Mouse (Mus musculus): ENCODE results near the gene Lpcat2b. TPM values are rescaled to one million over a fixed set of nuclear protein-coding genes. Genes with fewer than 3 reads are reported as not detected.

The Lpcat2b gene
- polyA plus RNA-seq, 1 experiment from 2014 or later, result not detected

DNA sequence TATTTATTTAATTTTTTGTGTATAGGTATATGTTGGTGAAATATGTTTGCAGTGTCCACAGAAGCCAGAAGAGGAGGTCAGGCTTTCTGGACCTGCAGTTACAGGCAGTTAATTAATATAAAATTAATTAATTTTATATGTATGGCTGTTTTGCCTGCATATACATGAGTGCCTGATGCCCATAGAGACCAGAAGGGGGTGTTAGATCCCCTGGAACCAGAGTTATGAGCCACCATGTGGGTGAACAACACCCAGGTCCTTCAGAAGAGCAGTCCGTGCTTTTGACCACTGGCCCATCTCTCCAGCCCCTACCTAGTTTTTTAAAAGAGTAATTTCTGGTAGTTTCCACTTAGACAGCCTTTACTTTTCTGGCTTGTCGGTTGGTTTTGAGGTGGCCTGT lies 19.1 kb upstream of the Lpcat2b start:
- no peak for ATAC-seq (ENCODE audit: insufficient number of reproducible peaks, low FRiP score, low TSS enrichment, low read depth)
- no peak overlapping the region for H3K9ac ChIP-seq
- WGBS, result 86% methylated on average over 2 of the region's 2 CpGs
- H3K4me1 ChIP-seq, result no peaks in the 10 kb centered on the region
- no peaks in the 10 kb centered on the region for H3K36me3 ChIP-seq
- H3K27me3 ChIP-seq, result no peaks in the 10 kb centered on the region
- H3K4me2 ChIP-seq (replicated peaks), result no peak overlapping the region
- no peak overlapping the region for H3K27ac ChIP-seq (replicated peaks)
- H3K4me3 ChIP-seq (replicated peaks), result no peak overlapping the region
- H3K9me3 ChIP-seq (replicated peaks), result no peaks in the 10 kb centered on the region

DNA sequence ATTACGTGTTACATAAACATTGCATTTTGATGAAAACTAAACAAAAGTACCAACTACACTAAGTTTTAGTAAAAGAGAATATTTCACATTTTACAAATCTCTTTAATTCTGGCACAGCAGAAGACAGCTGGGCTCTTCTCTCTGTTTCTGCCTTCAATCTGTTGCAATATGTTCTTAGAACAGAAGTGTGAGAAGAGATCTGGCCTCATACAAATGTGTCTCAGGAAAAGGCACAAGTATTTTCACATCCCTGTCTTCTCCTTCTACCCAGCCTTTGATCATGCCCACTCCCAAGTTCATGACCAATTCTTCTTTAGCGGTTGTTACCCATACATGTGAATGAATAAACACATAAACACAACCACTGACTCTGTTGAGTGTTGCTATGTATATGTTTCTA lies 16.3 kb upstream of the Lpcat2b start:
- 82% methylated on average over 2 of the region's 2 CpGs for WGBS
- Histone ChIP-seq H3K27ac (replicated peaks) (no peak overlapping the region), H3K9ac (no peak overlapping the region), H3K36me3 (no peaks in the 10 kb centered on the region), H3K4me3 (replicated peaks) (no peak overlapping the region), H3K4me1 (no peaks in the 10 kb centered on the region), H3K9me3 (replicated peaks) (no peaks in the 10 kb centered on the region), H3K27me3 (no peaks in the 10 kb centered on the region), H3K4me2 (replicated peaks) (no peak overlapping the region)
- ATAC-seq (ENCODE audit: insufficient number of reproducible peaks, low FRiP score, low TSS enrichment, low read depth), result no peak

DNA sequence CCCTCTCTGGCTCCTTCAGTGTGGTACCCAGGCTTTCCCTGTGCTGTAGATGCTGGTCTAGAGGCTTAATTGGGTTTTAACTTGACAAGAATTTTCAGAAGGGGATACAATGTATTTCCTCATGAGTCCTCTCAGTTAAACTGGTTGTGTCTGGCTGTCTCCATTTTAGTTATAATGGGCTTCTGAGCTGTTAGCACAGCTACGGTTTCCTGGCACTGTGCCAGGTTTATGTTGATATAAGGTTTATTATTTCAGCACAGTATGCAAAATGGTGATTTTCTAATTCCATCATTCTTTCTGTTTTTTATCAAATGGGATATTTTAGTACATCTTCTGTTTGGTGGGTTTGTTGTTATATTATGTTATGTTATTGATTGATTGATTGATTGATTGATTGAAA lies 9.7 kb upstream of the Lpcat2b start:
- no peak overlapping the region for H3K4me2 ChIP-seq (replicated peaks)
- no peaks in the 10 kb centered on the region for H3K9me3 ChIP-seq (replicated peaks)
- WGBS, result 26% methylated on average over 1 of the region's 1 CpGs
- H3K27ac ChIP-seq (replicated peaks), result no peak overlapping the region
- H3K4me1 ChIP-seq, result no peaks in the 10 kb centered on the region
- ATAC-seq (ENCODE audit: insufficient number of reproducible peaks, low FRiP score, low TSS enrichment, low read depth), result no peak
- no peak overlapping the region for H3K9ac ChIP-seq
- H3K36me3 ChIP-seq, result no peaks in the 10 kb centered on the region
- H3K27me3 ChIP-seq, result no peaks in the 10 kb centered on the region
- H3K4me3 ChIP-seq (replicated peaks), result no peak overlapping the region

DNA sequence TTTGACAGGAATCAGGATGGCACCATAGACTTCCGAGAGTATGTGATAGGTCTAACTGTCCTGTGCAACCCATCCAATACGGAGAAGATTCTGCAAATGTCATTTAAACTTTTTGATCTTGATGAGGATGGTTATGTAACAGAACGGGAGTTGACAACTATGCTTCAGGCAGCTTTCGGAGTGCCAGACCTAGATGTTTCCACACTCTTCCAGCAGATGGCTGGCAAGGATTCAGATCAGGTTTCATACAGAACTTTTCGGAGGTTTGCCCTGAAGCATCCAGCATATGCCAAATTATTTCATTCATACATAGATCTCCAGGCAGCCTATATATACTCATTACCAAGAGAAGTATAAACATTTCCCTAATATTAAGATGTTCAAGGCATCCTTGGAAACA lies 2.7 kb downstream of the Lpcat2b start:
- no peak for ATAC-seq (ENCODE audit: insufficient number of reproducible peaks, low FRiP score, low TSS enrichment, low read depth)
- no peak overlapping the region for H3K9ac ChIP-seq
- WGBS, result 57% methylated on average over 5 of the region's 5 CpGs
- no peaks in the 10 kb centered on the region for H3K9me3 ChIP-seq (replicated peaks)
- no peak overlapping the region for H3K4me2 ChIP-seq (replicated peaks)
- no peak overlapping the region for H3K4me3 ChIP-seq (replicated peaks)
- no peaks in the 10 kb centered on the region for H3K36me3 ChIP-seq
- H3K27me3 ChIP-seq, result no peaks in the 10 kb centered on the region; the same call in 1 of the 2 replicates
- H3K27ac ChIP-seq (replicated peaks), result no peak overlapping the region
- peaks cover 7% of the 10 kb centered on the region for H3K4me1 ChIP-seq

DNA sequence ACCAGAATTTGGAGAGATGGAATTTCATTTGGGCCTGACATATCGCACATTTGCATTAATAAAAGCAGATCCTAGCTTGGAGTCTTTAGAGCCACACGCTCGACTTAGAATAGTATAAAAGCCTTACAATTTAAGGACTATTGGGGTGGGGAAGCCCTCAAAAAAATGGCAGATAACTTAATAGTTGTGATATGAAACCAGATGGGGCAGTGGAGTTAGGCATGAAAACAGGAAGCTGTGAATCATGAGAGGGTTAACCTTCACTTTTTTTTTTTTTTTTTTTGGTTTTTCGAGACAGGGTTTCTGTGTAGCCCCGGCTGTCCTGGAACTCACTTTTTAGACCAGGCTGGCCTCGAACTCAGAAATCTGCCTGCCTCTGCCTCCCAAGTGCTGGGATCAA lies 4.8 kb downstream of the Lpcat2b start:
- 82% methylated on average over 6 of the region's 6 CpGs for WGBS
- Histone ChIP-seq H3K4me1 (peaks cover 7% of the 10 kb centered on the region), H3K36me3 (no peaks in the 10 kb centered on the region), H3K9ac (no peak overlapping the region), H3K9me3 (replicated peaks) (no peaks in the 10 kb centered on the region), H3K27ac (replicated peaks) (no peak overlapping the region), H3K27me3 (no peaks in the 10 kb centered on the region; the same call in 1 of the 2 replicates), H3K4me3 (replicated peaks) (no peak overlapping the region), H3K4me2 (replicated peaks) (no peak overlapping the region)
- no peak for ATAC-seq (ENCODE audit: insufficient number of reproducible peaks, low FRiP score, low TSS enrichment, low read depth)

DNA sequence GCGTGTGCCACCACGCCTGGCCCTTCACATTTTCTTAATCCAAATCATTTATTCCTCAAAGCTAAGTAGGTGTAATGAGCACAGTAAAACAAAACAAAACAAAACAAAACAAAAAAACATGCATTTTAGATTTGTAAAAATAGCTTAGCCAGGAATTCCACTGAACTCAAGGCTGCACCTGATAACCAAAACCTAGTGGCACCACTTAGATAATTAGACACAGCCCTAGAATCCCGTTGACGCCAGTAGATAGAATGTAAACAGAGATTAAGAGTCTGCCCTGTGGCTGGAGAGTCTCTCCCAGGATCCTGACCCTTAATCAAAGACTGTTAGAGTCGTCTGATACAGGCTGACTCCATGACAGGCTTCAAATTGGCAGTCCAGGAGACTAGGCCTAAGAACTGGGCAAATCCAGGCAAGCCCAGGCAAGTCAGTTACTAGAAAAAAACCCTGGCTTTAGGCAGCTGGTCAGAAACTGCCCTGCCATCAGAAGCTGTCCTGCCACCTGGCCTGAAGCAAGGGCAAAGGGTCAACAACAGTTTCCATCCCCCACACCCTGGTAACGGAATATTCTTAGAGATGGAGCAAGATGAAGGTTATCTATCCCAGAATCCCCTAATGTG lies 5.3 kb downstream of the Lpcat2b start:
- Histone ChIP-seq H3K36me3 (no peaks in the 10 kb centered on the region), H3K9ac (no peak overlapping the region), H3K9me3 (replicated peaks) (no peaks in the 10 kb centered on the region), H3K27ac (replicated peaks) (no peak overlapping the region), H3K4me2 (replicated peaks) (no peak overlapping the region), H3K27me3 (no peaks in the 10 kb centered on the region; the same call in 1 of the 2 replicates), H3K4me3 (replicated peaks) (no peak overlapping the region), H3K4me1 (peaks cover 7% of the 10 kb centered on the region)
- WGBS, result 60% methylated on average over 6 of the region's 6 CpGs
- ATAC-seq (ENCODE audit: insufficient number of reproducible peaks, low FRiP score, low TSS enrichment, low read depth), result no peak

DNA sequence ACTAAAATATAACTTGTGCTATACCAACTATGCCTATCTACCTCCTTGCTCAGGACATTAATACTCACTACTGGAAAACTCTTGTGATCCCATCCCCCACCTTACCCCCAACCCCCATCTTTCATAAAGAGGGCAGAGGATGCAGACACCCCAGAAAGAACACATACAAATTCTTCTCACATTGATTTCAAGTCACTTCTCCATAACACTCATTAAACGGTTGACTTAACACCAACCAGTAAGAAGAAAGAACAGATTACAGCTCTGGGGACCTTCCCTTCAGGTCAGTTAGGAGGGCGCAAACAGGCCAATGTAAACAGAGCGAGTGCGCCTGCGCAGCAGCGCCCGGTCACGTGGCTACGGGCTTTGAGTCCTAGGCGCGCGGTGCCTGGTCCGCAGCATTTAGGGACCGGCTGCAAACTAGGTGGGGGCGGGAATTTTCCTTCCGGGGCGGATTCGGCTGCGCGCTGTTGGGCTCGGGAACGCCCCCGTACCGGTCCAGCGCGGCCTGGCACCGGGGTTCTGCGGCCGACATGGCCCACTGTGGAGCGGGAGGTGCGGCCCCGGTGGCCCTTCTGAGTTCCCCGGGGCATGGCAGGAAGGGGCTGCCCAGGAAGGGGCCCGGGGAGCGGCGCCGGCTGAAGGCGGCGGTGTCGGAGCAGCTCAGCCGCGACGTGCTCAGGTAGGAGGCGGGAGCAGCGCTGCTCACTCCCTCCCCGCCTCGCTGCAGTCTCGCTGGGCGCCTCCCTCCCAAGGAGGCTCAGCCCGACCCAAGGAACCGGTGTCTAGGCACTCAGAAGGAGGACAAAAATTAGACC lies 6.3 kb downstream of the Lpcat2b start, which contains the start of gene Btbd8:
Gene Btbd8 (plus strand): TSS at position 534 of the 818 bp plus-strand sequence.
- Histone ChIP-seq H3K27ac (replicated peaks) (peak within 1 kb of the TSS; percentile 92), H3K36me3 (no peaks in the 10 kb centered on the region), H3K9me3 (replicated peaks) (no peaks in the 10 kb centered on the region), H3K4me2 (replicated peaks) (peak within 1 kb of the TSS; percentile 61), H3K27me3 (no peaks in the 10 kb centered on the region; the same call in 1 of the 2 replicates), H3K9ac (peak within 1 kb of the TSS; percentile 89), H3K4me3 (replicated peaks) (peak within 1 kb of the TSS; percentile 96), H3K4me1 (peaks cover 7% of the 10 kb centered on the region)
- peak; percentile 96 for ATAC-seq (ENCODE audit: insufficient number of reproducible peaks, low FRiP score, low TSS enrichment, low read depth)
- WGBS, result 0% methylated on average over 49 of the region's 51 CpGs

DNA sequence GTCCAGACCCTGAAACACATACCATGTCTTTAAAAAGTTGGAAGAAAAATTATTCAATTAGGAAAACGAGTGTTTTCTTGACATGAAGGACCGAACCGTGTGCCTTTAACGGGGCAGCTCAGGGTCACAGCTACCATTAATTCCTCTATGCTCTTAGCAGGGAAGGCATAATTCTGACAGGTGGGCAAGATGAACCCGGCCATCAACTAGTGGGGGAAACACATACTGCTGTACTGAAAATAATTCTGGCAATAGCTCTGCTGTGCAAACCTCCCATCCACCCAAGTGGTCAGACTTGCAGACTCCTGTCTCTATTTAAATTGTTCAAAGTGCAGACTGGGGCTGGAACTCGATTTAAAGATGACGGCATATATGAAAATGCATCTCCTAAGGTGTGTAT lies 7.0 kb downstream of the Lpcat2b start:
- no peak for ATAC-seq (ENCODE audit: insufficient number of reproducible peaks, low FRiP score, low TSS enrichment, low read depth)
- Histone ChIP-seq H3K4me2 (replicated peaks) (peak overlapping the region; percentile 61), H3K27me3 (no peaks in the 10 kb centered on the region)

DNA sequence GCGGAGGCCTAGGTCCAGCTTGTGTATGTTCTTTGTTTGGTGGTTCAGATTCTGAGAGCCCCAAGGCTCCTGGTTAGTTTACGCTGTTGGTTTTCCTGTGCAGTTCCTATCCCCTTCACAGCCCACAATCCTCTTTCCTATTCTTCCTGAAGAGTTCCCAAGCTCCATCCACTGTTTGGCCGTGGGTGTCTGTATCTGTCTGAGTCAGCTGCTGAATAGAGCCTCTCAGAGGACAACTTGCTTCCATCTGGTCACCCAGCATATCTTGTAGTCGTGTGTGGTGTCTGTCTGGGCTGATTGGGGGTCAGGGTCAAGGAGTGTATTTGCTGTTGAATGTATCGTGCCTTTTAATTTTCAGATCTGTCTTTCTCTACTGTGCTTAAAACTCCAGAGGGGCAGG lies 10.5 kb downstream of the Lpcat2b start:
- H3K27me3 ChIP-seq, result no peaks in the 10 kb centered on the region
- H3K4me3 ChIP-seq (replicated peaks), result no peak overlapping the region
- H3K27ac ChIP-seq (replicated peaks), result no peak overlapping the region
- H3K9me3 ChIP-seq (replicated peaks), result no peaks in the 10 kb centered on the region
- H3K4me2 ChIP-seq (replicated peaks), result no peak overlapping the region
- H3K9ac ChIP-seq, result no peak overlapping the region
- WGBS, result 79% methylated on average over 5 of the region's 5 CpGs
- ATAC-seq (ENCODE audit: insufficient number of reproducible peaks, low FRiP score, low TSS enrichment, low read depth), result no peak
- peaks cover 7% of the 10 kb centered on the region for H3K4me1 ChIP-seq
- no peaks in the 10 kb centered on the region for H3K36me3 ChIP-seq

More for the DNA sequence above, 7.0 kb downstream of the Lpcat2b start:
- Histone ChIP-seq H3K9ac (peak overlapping the region; percentile 89), H3K27ac (replicated peaks) (peak overlapping the region; percentile 92), H3K4me1 (peaks cover 7% of the 10 kb centered on the region), H3K36me3 (no peaks in the 10 kb centered on the region), H3K4me3 (replicated peaks) (peak overlapping the region; percentile 96), H3K9me3 (replicated peaks) (no peaks in the 10 kb centered on the region)
- WGBS, result 19% methylated on average over 7 of the region's 7 CpGs

DNA sequence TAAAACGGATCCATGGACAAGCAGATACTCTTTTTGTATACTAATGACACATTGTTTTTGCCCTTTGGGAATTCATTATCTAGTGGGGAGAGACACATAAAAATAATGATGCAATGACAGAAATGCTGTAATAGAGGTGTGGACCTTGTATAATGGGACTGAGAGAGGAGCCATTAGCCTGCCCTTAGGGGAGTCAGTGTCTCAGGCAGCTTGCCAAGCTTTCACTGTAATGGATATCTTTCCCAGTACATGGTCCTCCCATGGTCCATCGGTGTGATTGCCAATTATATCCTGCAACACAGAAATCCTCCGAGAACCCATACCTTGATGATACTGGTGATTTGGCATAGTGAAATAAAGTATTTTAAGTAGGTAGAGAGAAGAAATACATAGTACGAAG lies 12.9 kb downstream of the Lpcat2b start:
- no peak for ATAC-seq (ENCODE audit: insufficient number of reproducible peaks, low FRiP score, low TSS enrichment, low read depth)

DNA sequence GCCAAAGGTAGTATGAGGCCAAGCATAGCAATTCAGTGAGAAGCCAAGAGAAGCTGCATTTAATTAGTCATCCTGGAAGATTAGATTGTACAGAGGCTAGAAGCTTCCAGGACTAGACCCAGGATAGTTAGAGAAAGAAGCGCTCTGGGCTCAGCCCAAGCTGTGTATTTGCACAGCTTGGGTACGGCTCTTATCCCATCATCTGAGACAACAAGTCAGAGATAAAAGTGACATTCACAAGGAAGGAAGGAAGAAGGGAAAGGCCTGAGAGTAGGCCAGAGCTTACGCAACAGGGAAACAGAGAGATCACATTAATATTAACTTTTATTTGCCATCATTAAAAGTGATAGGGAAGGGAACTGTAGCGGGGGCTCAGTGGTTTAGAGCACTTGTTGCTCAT lies 16.6 kb downstream of the Lpcat2b start:
- Histone ChIP-seq H3K4me1 (no peaks in the 10 kb centered on the region), H3K9me3 (replicated peaks) (no peaks in the 10 kb centered on the region), H3K36me3 (peaks cover 2% of the 10 kb centered on the region; the same call in 1 of the 2 replicates), H3K9ac (no peak overlapping the region), H3K4me3 (replicated peaks) (no peak overlapping the region), H3K27ac (replicated peaks) (no peak overlapping the region), H3K27me3 (no peaks in the 10 kb centered on the region), H3K4me2 (replicated peaks) (no peak overlapping the region)
- WGBS, result 74% methylated on average over 4 of the region's 4 CpGs
- ATAC-seq (ENCODE audit: insufficient number of reproducible peaks, low FRiP score, low TSS enrichment, low read depth), result no peak

More for the DNA sequence above, 12.9 kb downstream of the Lpcat2b start:
- Histone ChIP-seq H3K4me3 (replicated peaks) (no peak overlapping the region), H3K9me3 (replicated peaks) (no peaks in the 10 kb centered on the region), H3K9ac (no peak overlapping the region), H3K4me2 (replicated peaks) (no peak overlapping the region), H3K27me3 (no peaks in the 10 kb centered on the region), H3K36me3 (no peaks in the 10 kb centered on the region), H3K4me1 (no peaks in the 10 kb centered on the region), H3K27ac (replicated peaks) (no peak overlapping the region)
- WGBS, result 77% methylated on average over 4 of the region's 4 CpGs
